Mouse (Mus musculus) embryonic facial prominence, embryonic 11.5 days (tissue): ENCODE results near the gene Ankrd40. TPM values are rescaled to one million over a fixed set of nuclear protein-coding genes. Genes with fewer than 3 reads are reported as not detected.

Experiments
- ATAC-seq: fragments of 200-750 bp; cut with Nextera tagmentation; replicated peaks from 2 replicates; pipeline ENCODE4 v1.8.0; 2017; ENCODE audit warnings: low read depth; ENCODE audit not compliant: insufficient number of reproducible peaks, low FRiP score, low TSS enrichment
- DNase-seq: peaks from one replicate; pipeline ENCODE4 v3.0.0-alpha.2; 2015; ENCODE audit warnings: low spot score
- H3K27ac ChIP-seq: fragments of 300-500 bp; sonication (generic); replicated peaks from 2 replicates; pipeline ENCODE4 v1.5.1; 2014; ENCODE audit warnings: mild to moderate bottlenecking, low read depth, low read length, control low read depth
- H3K27me3 ChIP-seq: fragments of 300-500 bp; sonication (generic); 2 replicates; pipeline ENCODE4 v1.6.1; 2014; ENCODE audit warnings: mild to moderate bottlenecking, low read length, moderate library complexity, mixed read lengths; ENCODE audit not compliant: control insufficient read depth, insufficient read depth
- H3K36me3 ChIP-seq: fragments of 300-500 bp; sonication (generic); replicated peaks from 2 replicates; pipeline ENCODE4 v1.6.1; 2014; ENCODE audit warnings: low read depth, mild to moderate bottlenecking, low read length, moderate library complexity, mixed read lengths; ENCODE audit not compliant: control insufficient read depth, insufficient read depth
- H3K4me1 ChIP-seq: fragments of 300-500 bp; sonication (generic); 2 replicates; pipeline ENCODE4 v1.6.1; 2014; ENCODE audit warnings: low read length, mixed read lengths; ENCODE audit not compliant: control insufficient read depth, insufficient read depth
- H3K4me2 ChIP-seq: fragments of 300-500 bp; sonication (generic); 2 replicates; pipeline ENCODE4 v1.6.1; 2014; ENCODE audit warnings: low read depth, mild to moderate bottlenecking, control low read depth, low read length, moderate library complexity
- H3K4me3 ChIP-seq: fragments of 300-500 bp; sonication (generic); 2 replicates; pipeline ENCODE4 v1.5.1; 2014; ENCODE audit warnings: low read depth, low read length, control low read depth
- H3K9ac ChIP-seq: fragments of 300-500 bp; sonication (generic); replicated peaks from 2 replicates; pipeline ENCODE4 v1.6.1; 2014; ENCODE audit warnings: mild to moderate bottlenecking, control low read depth, low read length
- H3K9me3 ChIP-seq: fragments of 300-500 bp; sonication (generic); replicated peaks from 2 replicates; pipeline ENCODE4 v1.6.1; 2016; ENCODE audit warnings: mild to moderate bottlenecking, low read length, inconsistent platforms, mixed read lengths; ENCODE audit not compliant: control insufficient read depth
- WGBS: fragments of 180-500 bp; shearing (Covaris S2); extraction: QIAGEN DNeasy Blood & Tissue Kit; methylation state at CpG from one replicate; pipeline ENCODE4 v1.1.7; 2014; 5-methylcytosine and 5-hydroxymethylcytosine counted together
- polyA plus RNA-seq: library from polyadenylated mRNA; unstranded; fragments of >200 nt; fragmentation: Nextera tagmentation; extraction: Ambion mirVana; gene quantifications from 2 replicates; pipeline ENCODE4 v1.2.1, GENCODE M21; 2014

Gene Ankrd40
- polyA plus RNA-seq, 1 experiment from 2014 or later = 23.5 TPM

DNA sequence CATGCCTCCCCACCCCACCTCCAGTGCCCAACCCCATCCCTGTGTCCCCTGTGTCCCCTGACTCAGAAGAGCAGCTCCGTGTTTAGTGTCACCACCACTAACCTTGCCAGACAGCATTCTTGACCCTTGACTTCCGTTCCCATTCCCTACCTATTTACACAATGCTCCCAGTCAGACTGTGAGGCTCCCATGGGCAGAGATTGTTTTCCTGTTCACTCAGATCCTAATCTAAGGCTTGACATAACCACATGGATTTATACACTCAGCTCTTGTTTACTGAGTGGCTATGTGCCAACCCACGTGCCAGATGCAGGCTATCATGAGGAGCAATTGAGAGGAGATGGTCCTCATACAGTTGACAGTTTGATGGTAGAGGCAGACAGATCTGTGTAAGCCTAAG, 37.5 kb downstream of the Ankrd40 start:
- WGBS = 63% methylated on average over 3 of the region's 3 CpGs
- H3K4me2 ChIP-seq = no peak overlapping the region
- no peaks in the 10 kb centered on the region for H3K9me3 ChIP-seq
- no peak overlapping the region for H3K9ac ChIP-seq
- DNase-seq = no peak
- H3K27ac ChIP-seq = no peak overlapping the region
- ATAC-seq = no peak
- H3K4me3 ChIP-seq = no peak overlapping the region
- H3K27me3 ChIP-seq = no peaks in the 10 kb centered on the region
- no peaks in the 10 kb centered on the region for H3K36me3 ChIP-seq
- no peaks in the 10 kb centered on the region for H3K4me1 ChIP-seq

DNA sequence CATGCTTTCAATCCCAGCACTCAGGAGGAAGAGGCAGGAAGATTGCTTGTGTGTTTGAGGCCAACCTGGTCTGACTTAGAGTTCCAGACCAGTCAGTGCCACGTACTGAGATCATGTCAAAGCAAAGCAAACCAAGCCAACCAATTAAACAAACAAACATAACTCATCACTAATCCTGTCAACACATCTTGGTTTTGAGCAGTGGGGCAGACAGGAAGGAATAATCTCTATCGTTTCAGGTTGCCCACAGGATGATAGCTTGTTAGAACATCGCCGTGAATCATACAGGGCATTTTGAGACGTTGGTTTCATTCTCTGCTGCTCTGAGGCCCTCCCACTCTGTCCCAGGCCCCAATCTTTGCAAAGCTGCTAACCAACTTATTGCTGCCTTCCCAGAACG, 42.2 kb downstream of the Ankrd40 start:
- DNase-seq (no peak), ATAC-seq (no peak)
- H3K9ac ChIP-seq = no peak overlapping the region
- H3K4me2 ChIP-seq = no peak overlapping the region
- no peak overlapping the region for H3K27ac ChIP-seq
- no peaks in the 10 kb centered on the region for H3K36me3 ChIP-seq
- H3K4me1 ChIP-seq = no peaks in the 10 kb centered on the region
- WGBS = 83% methylated on average over 6 of the region's 6 CpGs
- no peak overlapping the region for H3K4me3 ChIP-seq
- H3K9me3 ChIP-seq = no peaks in the 10 kb centered on the region
- H3K27me3 ChIP-seq = no peaks in the 10 kb centered on the region

DNA sequence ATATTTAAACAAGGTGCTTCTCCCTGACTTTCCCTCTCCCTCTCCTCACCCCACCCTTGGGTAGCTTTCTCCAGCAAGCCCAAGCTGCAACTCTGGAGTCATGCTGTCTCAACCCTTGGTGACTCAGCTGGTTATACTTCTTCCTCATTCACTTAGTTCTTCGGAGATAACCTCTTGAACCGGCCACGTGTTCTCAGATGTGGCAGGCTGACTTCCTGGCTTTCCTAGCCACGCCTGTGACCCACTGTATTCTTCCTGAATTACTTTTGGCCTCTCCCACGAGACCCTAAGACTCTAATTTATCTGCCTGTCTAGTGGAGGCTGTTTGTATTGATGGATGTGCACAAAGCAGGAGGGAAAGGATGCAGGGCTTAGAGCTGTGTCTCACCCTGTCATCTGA, 43.0 kb downstream of the Ankrd40 start:
- H3K4me2 ChIP-seq = no peak overlapping the region
- H3K4me3 ChIP-seq = no peak overlapping the region
- no peaks in the 10 kb centered on the region for H3K9me3 ChIP-seq
- no peak for DNase-seq
- WGBS = 31% methylated on average over 5 of the region's 5 CpGs
- no peak overlapping the region for H3K9ac ChIP-seq
- no peaks in the 10 kb centered on the region for H3K4me1 ChIP-seq
- H3K27ac ChIP-seq = no peak overlapping the region
- H3K27me3 ChIP-seq = no peaks in the 10 kb centered on the region
- no peak for ATAC-seq
- H3K36me3 ChIP-seq = no peaks in the 10 kb centered on the region

DNA sequence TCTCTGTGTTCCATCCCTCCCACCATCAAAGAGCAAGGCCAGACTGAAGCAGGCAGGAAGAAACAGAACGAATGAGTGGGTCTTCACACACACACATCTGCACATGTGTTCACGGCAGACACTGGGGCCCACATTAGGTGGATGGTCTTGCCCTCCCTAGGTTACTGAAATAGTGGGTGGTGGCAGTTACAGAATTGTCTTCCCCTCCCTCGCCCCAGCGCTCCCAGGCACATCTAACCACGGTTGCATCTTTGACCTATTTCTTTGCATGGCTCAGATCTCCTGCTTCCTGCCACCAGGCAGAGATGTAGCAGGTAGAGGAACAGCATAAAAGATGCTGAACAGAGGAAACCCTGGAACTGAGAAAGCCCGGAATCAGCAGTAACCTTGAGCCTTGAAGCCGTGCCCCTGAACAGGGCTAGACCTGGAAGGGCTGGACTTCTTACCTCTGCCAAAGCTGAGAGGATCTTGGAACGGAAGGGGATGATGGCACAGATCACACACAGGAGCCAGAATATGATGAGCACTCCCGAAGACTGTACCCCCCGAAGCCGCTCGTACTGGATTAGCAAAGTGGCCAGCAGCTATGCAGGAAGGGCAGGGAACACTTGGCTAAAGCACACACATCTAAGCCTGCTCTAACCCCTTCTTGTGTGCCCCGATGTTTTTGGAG, 46.6 kb downstream of the Ankrd40 start:
- Histone ChIP-seq H3K4me1 (no peaks in the 10 kb centered on the region), H3K9ac (no peak overlapping the region), H3K27ac (no peak overlapping the region), H3K36me3 (no peaks in the 10 kb centered on the region), H3K27me3 (no peaks in the 10 kb centered on the region), H3K4me2 (no peak overlapping the region), H3K9me3 (no peaks in the 10 kb centered on the region), H3K4me3 (no peak overlapping the region)
- 91% methylated on average over 13 of the region's 13 CpGs for WGBS
- ATAC-seq (no peak), DNase-seq (no peak)

DNA sequence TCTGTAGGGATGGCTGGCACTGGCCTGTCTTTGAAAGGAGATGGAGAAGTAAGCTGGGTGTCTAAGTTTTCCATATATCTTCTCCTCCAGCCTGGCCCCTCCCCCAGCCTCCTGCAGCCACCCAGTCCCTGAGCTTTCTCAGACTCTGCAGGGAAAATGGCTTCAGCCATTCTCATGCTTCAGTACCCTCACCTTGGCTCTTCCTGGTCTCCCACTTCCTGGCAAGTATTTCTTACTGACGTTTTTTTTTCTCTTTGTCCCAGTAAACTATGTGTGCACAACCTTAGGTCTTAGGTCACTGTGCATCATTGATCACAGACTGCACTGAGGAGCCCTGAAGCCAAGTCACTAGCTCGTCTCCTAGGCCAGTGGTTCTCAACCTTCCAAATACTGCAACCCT, 51.3 kb downstream of the Ankrd40 start:
- no peaks in the 10 kb centered on the region for H3K27me3 ChIP-seq
- no peak overlapping the region for H3K4me3 ChIP-seq
- no peak overlapping the region for H3K27ac ChIP-seq
- H3K9me3 ChIP-seq = no peaks in the 10 kb centered on the region
- ATAC-seq (no peak), DNase-seq (no peak)
- no peaks in the 10 kb centered on the region for H3K36me3 ChIP-seq
- H3K4me2 ChIP-seq = no peak overlapping the region
- 27% methylated on average over 2 of the region's 2 CpGs for WGBS
- H3K9ac ChIP-seq = no peak overlapping the region
- no peaks in the 10 kb centered on the region for H3K4me1 ChIP-seq

DNA sequence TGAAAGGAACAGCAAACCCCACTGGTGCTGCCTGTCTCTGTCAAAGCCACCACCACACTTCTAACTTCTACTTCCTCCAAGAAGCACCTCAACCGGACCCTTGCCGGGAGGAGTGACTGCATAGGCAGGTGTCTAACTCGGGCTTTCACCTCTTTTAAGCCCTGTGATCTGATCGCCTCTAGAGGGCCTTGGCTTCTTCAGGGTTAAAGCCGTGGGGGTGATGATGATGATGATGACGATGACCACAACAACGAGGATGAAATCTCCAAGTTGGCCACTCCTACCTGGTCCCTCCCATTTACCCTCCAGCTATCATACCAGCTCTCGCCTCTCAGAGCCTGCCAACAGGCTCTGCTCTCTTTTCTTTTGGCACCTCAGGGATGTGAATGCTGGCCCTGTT, 51.9 kb downstream of the Ankrd40 start:
- ATAC-seq = no peak

DNA sequence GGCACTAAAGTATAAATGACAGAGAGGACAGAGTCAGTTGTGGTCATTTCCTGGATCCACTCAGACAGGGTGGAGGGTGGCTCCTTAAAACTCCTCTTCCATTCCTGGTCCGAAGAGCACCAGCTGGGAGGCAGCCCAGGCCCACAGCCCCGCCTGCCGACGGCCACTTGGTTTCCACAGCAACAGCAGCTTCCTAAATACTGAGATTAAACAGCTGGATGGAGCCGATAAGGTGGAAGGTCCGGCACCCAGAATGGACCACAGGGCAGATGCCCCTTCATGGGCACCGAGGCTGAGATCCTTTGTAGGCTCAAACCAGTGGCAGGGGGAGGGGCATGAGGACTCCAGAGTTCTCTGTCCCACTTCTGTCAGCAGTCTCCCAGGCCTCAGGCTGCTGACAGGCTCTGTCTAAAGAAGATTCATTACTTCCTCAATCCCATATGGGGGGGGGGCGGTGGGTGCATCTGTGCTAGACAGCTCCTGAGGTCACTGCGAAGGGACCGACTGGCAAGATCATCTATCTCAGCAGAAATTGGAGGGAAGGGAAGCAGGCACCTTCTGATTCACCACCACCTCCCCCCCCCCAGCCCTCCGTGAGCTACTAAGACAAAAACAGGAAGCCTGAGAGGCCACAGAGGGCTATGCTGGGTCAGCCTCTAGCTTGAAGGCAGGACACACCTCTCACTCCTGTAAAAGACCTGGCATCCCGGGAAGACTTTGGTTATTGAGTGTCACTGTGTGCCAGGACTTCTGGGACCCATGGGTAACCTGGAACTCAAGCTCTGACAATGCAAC, 58.4 kb downstream of the Ankrd40 start:
- H3K9me3 ChIP-seq = no peaks in the 10 kb centered on the region
- H3K27me3 ChIP-seq = no peaks in the 10 kb centered on the region
- 32% methylated on average over 12 of the region's 12 CpGs for WGBS
- no peak overlapping the region for H3K4me2 ChIP-seq
- no peak overlapping the region for H3K4me3 ChIP-seq
- no peaks in the 10 kb centered on the region for H3K36me3 ChIP-seq
- no peak; the same call in 1 of the 2 replicates for ATAC-seq
- H3K9ac ChIP-seq = no peak overlapping the region
- H3K4me1 ChIP-seq = no peaks in the 10 kb centered on the region; the same call in 1 of the 2 replicates
- no peak for DNase-seq
- H3K27ac ChIP-seq = no peak overlapping the region

More for the DNA sequence above, 51.9 kb downstream of the Ankrd40 start:
- Histone ChIP-seq H3K4me3 (no peak overlapping the region), H3K36me3 (no peaks in the 10 kb centered on the region), H3K27ac (no peak overlapping the region), H3K9me3 (no peaks in the 10 kb centered on the region), H3K4me2 (no peak overlapping the region), H3K27me3 (no peaks in the 10 kb centered on the region), H3K9ac (no peak overlapping the region), H3K4me1 (no peaks in the 10 kb centered on the region)
- 70% methylated on average over 8 of the region's 8 CpGs for WGBS
- no peak for DNase-seq

DNA sequence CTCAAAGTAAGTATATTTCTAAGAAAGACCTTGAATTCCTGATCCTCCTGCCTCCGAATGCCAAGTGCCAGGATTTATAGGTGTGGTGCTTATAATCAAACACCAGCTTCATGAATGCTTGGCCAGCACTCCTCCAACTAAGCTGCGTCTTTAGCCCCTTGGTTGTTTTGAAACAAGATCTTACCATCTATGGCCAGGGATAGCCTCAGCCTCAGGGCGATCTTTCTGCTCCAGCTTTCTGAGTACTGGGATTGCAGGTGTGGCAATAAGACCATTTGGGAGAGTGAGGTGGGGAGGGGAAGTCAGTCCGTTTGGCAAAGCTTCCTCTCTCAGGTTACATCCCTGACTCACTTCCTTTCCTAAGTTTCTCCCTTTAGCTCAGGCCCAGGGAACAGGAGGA, 60.0 kb downstream of the Ankrd40 start:
- ATAC-seq (no peak), DNase-seq (no peak)
- H3K27me3 ChIP-seq = peaks cover 11% of the 10 kb centered on the region; the same call in 1 of the 2 replicates
- no peaks in the 10 kb centered on the region; the same call in 1 of the 2 replicates for H3K4me1 ChIP-seq
- H3K9ac ChIP-seq = no peak overlapping the region
- no peak overlapping the region for H3K27ac ChIP-seq
- H3K4me3 ChIP-seq = no peak overlapping the region
- no peaks in the 10 kb centered on the region for H3K36me3 ChIP-seq
- no peak overlapping the region for H3K4me2 ChIP-seq
- WGBS = 62% methylated on average over 4 of the region's 4 CpGs
- H3K9me3 ChIP-seq = no peaks in the 10 kb centered on the region
